Mouse (Mus musculus) adrenal gland, adult 18-20 months (tissue): ENCODE data around the gene Aldh8a1. TPM values are rescaled to one million over a fixed set of nuclear protein-coding genes. Genes with fewer than 3 reads are reported as not detected.
"Not testable (repeated sequence)": the region's sequence is repeated elsewhere in the genome, so short reads cannot be mapped to it uniquely, and the experiment has no call there.

ENCODE experiments used
- DNase-seq, 2 experiments: peaks; one replicate each; pipeline ENCODE4 v3.0.0; 2021 to 2022; ENCODE audit warnings: low spot score in 2 of 2
- total RNA-seq, 2 experiments: library from RNA; stranded (reverse); gene quantifications; 1 replicate in 1 of 2; 2 replicates in 1 of 2; pipeline ENCODE4 v1.2.3; 2021

Aldh8a1 gene
- total RNA-seq, 2 experiments from 2014 or later = 0.40 TPM; not detected in 1

DNA sequence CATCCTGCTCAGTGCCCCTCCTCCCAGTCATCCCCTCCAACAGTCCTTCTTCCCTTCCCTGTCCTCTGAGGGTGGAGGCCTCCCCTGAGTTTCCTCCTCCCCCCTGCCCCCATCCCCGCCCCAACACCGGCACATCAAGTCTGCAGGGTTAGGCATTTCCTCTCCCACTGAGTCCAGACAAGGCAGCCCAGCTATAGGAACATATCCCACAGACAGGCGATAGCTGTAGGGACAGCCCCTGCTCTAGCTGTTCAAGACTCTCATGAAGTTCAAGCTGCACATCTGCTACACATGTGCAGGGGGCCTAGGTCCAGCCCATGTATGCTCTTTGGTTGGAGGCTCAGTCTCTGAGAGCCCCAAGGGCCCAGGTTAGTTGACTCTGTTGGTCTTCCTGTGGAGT is 10.6 kb upstream of the Aldh8a1 start:
- DNase-seq = no peak

DNA sequence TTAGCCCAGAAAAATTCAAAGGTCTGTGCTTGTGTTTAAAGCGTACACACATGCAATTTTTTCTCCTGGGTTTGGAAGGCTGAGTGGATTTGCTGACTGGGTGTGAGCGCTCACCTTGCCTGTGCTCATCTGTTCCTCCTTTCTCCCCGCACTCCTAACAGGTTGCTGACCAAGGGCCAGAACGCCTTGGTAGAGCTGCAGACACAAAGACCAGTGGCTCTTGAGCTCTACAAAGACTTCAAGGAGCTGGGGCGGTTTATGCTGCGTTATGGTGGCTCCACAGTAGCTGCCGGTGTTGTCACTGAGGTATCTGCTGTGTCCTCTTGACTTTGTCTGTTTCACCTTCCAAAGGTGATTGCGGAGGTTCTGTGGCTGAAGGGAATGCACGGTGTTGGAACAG is 9.6 kb upstream of the Aldh8a1 start:
- DNase-seq = no peak

DNA sequence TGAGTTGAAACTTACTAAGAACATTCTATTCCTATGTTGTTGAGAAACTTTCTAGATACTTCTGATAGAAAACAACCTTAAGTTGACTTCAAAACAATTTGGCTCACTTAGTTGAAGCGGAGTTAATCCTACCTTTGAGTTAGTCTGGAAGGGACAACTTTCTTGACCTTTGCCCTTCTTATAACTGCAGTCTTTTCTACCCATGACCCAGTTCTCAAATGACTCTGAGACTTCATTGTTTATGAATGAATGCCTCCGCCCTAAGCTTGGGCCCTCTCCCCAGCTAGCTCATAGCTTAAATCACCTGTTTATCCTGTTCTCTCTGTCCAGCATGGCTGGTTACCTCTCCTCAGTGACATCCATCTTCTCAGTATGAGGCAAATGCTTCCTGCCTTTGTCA is 7.5 kb upstream of the Aldh8a1 start:
- DNase-seq = no peak

DNA sequence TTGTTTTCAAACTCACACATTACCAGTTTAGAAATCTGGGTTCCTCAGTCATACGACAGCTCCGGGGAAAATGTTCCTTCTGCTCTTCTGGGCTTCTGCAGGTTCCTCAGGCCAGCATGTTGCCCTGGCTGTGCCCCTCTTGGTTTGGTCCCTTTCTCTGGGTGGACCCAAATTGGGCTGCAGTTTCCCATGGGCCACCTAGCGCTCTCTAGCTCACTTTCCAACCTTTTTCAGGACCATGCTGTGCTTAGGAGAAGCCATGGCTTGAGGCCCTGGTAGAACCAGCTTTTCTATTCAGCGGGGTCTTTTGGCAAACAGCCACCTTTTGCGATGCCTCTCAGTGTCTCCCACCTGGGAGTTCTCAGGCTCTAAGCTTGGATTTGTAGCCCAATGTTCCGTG is 4.8 kb upstream of the Aldh8a1 start:
- no peak for DNase-seq

DNA sequence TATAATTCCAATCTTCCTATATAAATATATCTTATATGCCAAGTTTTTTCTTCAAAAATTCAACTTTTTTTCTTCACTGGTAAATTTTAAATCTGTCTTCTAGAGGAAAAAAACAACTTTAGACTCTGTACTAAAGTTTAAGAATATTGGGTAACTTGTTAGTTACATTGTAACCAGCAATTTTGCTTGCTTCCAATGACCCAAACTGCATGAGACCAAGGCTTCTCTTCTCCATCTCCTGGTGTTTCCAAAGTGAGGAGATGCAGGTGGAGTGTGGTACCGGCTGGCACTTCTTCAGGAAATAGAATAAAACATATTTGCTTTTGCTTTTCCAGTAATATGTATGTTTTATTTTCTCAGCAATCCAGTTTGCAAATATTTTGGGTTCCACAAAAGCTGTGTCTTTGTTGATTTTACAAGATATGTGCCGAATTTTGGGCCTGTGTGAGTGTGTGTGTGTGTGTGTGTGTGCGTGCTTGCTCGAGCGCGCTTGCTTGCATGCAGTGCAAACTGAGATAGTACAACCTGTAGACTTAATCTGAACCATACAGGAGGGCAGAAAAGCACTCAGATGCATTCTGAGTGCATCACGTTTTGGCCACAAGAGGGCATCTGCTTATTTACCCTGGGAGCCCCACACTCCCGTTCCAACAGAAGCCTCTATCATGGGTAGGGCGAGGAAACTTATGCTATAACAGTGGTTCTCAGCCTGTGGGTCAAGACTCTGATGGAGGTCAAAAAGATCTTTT is 1.3 kb downstream of the Aldh8a1 start:
- DNase-seq = no peak

DNA sequence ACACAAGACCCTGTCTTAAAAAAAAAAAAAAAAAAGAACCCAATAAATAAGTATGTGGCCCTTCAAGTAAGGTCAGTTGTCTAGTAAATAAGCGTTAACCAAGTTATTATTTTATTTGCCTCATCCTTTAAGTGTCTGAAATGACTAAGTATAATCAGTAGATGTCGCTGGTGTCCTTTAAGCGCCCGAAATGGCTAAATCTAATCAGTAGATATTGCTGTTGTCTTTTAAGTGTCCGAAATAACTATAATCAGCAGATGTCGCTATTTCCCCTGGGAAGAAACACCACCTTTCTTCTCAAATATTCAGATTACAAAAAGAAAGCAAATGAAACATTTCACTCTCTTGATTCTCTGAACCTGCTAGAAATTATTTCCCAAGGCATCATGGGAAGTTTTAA is 5.8 kb downstream of the Aldh8a1 start:
- DNase-seq = peak in 1 of 2 experiments; percentile 15

DNA sequence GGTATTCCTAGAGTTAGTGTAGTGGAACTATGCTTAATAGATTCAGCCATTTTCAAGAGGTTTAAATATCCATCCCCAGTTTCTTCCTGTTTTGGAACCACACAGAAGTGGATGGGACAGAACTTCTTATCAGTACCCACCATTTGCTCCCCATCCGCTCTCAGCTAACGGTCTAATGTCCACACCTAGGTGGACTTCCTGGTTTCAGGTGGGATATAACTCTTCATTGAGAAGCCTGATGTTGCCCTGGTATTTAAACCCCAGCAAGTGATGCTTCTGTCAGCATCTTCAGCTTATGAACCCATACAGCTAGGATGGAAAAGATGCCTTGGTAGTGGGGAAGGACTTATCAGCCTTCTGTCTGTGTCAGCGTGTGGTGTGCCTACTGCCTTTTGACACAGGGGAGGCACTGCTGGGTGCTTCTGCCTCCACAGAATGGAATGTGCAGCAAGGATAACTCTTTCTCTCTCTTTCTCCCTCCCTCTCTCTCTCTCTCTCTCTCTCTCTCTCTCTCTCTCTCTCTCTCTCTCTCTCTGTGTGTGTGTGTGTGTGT is 8.1 kb downstream of the Aldh8a1 start:
- DNase-seq = no peak

DNA sequence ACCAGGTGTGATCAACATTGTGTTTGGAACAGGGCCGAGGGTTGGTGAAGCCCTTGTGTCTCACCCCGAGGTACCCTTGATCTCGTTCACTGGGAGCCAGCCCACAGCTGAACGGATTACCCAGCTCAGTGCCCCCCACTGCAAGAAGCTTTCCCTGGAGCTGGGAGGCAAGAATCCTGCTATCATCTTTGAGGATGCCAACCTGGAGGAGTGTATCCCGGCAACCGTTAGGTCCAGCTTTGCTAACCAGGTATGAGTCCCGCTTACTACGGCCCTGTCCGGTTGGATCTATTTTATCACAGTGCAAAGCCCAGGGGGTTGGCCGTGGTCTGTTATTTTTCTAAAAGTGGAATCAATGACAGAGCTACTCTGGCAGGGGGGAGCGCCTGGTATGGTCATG is 12.0 kb downstream of the Aldh8a1 start:
- no peak for DNase-seq

DNA sequence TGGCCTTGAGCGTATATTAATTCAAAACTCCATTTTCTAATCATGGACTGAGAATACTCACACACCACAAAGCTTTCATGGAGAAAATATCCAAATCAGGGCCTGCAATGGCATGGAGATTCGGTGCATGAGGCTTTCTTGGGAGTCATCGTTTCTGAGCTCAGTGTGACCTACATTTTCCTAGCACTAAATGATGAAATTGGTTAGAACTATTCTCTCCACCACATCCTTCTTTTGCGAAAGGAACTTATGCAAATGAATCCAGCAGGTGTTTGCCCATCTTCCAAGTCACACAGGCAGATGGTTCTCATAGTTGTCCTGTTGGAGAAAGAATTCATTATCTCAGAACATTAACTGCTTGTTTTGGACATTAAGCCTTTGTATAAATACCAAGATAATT is 13.3 kb downstream of the Aldh8a1 start:
- no peak for DNase-seq

DNA sequence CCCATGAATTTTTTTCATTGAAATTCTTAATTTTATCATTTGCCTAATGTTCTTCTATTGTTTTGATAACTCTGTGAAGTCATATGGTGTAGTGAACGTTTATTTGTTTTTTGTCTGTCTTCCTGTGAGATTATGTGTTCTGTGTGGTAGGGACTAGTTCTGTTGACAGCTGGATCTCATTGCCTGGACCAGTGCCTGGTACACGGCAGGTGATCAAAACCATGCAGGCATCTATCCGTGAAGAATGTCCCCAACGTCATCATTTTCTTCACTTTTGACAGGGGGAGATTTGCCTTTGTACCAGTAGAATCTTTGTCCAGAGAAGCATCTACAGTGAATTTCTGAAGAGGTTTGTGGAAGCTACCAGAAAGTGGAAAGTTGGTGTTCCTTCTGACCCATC is 14.2 kb downstream of the Aldh8a1 start:
- no peak for DNase-seq

DNA sequence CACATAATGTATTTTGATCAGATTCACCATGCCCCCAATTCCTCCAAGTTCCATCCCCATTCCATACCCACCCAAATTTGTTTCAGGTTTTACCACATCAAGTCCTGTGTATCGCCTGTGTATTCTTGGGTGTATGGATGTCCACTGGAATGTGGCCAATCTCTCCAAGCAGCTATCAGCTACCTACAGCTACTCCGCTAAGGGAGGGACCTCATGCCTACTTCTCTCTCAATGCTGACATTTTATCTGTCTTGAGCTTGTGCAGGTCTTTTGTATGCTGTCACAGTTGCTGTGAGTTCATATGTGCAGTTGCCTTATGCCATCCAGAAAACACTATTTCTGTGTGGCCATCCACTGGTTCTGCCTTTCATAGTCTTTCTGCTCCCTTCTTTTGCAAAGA is 16.3 kb downstream of the Aldh8a1 start:
- DNase-seq = no peak

DNA sequence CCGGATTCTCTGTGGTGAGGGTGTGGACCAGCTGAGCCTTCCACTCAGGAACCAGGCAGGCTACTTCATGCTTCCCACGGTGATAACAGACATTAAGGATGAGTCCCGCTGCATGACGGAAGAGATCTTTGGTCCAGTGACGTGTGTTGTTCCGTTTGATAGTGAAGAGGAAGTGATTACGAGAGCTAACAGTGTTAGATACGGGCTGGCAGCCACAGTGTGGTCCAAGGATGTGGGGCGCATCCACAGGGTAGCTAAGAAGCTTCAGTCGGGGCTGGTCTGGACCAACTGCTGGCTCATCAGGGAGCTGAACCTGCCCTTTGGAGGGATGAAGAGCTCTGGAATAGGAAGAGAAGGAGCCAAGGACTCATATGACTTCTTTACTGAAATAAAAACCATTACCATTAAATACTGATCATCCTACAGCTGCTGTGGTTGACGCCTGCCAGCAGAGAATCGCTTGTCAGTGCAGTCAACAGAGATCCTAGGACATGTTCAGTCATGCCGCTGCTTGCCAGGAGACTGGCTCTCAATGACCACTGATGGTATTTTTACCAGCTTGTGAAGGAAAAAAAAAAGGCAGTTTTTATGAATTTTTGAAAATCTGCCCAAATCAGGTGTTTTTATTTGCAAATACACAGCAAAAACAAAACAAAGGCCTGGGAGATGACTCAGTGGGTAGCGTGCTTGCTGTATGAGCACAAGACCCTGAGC is 18.5 kb downstream of the Aldh8a1 start:
- DNase-seq = no peak

DNA sequence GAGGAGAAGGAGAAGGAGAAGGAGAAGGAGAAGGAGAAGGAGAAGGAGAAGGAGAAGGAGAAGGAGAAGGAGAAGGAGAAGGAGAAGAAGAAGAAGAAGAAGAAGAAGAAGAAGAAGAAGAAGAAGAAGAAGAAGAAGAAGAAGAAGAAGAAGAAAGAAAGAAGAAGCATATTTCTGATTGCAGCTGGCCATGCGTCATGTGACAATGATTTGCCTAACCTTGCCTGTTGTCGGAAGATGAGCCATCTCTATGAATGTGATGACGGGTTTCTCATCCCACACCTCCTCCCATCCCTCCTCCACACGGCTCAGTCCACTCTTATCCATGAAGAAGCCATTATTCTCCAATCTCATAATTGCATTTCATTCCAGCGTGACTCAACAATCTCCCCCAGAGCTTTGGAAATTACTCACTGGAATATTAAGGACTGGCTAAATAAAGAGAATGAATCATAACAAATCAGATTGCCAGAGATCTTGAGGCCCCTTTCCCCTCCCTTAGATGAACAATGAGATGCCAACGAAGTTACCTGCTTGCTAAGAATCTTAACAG is 21.9 kb downstream of the Aldh8a1 start:
- not testable (repeated sequence) for DNase-seq

DNA sequence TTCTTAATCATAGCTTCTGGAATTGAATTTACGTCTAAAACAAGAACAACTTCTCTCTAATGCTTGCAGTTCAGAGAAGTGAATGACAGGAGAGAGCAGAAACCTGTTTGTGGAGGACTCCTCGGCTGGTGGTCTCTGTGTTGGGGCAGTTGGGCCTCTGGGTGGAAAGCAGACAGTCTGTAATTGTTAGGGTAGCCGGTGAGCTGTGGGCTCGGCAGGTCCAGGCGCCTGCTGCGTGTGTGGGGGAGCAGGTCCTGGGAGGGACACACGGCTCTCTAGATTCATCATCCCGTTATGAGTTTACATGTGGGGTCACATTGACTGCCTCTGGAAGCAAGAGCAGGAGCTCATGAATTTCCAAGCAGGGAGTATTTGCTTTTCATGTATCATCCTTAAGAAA is 22.5 kb downstream of the Aldh8a1 start:
- DNase-seq = no peak

DNA sequence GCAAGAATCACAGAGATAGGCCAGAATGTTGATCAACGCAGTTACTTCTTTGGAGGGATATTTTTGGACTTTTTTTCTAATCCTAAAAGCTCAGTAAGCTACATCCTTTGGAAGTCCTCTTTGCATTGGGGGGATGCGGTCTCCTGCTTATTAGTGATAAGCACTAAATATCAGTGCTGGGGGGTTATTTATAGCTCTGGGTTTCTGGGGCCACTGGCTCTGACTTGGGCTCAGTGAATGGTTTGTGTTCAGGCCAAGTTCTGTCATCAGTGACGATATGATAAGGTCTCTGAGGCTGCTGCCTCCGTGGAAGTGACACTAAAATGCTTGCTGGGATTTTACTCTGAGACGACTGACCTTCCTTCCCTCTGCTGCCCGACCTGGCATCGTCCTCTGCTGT is 22.9 kb downstream of the Aldh8a1 start:
- DNase-seq = no peak

DNA sequence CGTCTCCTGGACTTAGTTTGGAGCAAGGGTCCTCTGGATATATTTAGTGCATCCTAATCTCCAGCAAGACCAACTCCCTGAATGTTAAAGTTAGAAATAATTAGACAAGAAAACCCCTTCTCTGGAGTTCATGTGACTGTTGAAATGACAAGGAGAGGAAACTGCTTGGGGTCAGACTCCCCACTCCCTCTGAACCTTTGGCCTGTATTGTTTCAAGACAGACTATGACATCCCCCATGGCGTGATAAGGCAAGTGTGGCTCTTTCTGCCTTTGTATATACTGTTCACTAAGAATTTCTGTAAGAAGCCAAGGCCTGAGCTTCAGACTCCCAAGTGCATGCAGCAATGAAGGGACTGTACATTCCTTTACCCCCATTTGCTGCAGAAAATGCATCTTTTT is 23.4 kb downstream of the Aldh8a1 start:
- DNase-seq = no peak

DNA sequence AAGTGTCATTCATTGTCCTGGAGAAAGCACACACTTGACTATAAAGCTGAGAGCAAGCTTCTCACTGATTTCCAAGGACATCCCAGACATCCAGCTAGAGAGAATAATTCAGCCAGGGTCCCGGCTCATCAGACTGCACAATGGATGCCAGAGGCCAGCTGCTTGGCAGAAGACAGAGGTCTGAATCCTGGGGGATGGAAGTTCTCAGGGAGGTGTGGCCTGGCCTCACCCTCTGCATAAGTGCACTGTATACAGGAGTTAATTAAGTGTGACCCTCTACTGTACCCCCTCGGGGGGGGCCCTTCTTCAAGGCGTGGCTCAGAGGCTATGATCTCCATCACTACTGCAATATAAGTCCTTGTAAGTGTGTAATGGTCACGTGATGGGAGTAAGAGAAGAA is 24.2 kb downstream of the Aldh8a1 start:
- DNase-seq = no peak

DNA sequence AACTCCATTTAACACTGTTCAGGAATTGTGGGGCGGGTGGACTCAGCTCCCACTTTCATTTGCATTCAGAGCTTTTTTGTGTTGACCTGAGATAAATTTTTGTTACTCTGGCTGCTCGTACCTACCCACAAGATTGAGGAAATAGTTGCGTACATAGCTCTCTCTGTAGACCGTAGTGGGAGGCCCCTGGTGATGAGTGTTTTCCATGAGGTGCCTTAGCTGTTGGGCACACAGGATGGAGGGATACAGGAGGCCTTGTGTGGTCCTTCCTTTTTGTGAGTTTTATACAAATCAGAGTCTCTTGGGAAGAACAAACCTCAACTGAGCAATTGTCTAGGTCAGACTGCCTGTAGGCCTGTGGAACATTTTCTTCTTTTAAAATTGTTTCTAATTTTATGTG is 27.7 kb downstream of the Aldh8a1 start:
- DNase-seq = no peak

DNA sequence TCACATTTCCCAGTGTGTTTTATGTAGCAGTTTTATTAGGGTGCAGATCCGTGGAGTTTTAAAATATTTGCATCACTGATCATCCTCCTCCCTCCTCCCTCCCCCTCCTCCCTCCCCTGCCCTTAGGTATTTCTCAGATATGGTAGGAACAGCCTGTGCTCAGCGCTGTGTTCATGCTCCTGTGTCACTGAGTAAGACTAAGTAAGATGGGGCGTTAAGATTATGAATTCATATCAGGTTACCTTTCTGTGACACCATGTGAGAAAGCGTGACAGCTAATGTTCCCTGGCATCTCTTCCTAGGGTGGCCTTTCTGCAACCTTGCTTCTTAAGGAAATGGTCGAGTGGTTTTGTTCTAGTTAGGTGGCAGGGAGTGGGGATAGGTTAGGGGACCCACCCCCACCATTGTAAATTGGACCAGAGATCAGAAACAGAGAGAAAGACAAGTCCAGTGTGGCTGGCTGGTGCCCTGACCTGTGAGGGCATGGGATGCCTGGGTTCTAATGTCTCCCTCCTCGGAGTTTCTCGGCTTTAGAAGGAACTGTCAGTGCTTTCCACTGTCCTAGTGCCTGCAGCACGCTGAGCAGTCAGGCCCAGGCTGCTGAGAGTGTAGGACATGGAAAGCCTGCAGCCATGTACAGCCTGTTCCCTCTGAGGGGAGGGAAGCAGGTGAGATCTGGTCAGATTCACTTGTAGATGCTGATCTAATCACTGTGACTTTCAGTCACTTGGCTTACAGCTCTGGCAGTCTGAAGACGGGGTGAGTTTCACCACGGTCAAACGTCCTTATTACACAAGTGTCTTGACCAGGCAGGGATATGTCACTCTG is 28.8 kb downstream of the Aldh8a1 start:
- no peak for DNase-seq

DNA sequence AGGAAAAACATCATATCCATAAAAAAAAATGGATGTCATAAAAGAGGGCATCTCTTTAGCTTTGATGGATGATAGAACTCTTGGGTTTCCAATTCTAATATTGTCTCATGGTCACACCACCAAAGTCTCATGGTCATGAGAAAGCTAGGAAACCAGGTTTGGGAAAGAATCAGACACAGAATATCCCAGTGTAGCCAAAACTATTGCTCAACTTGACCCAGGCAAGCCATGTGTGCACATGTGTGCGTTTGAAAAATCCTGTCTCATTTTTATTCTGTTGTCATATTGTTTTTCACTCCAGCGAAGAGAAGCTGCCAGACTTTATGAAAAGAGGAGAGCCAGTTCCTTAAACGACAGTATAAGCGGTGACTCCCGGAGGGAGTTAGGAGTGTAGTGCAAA is 33.6 kb downstream of the Aldh8a1 start:
- no peak for DNase-seq

DNA sequence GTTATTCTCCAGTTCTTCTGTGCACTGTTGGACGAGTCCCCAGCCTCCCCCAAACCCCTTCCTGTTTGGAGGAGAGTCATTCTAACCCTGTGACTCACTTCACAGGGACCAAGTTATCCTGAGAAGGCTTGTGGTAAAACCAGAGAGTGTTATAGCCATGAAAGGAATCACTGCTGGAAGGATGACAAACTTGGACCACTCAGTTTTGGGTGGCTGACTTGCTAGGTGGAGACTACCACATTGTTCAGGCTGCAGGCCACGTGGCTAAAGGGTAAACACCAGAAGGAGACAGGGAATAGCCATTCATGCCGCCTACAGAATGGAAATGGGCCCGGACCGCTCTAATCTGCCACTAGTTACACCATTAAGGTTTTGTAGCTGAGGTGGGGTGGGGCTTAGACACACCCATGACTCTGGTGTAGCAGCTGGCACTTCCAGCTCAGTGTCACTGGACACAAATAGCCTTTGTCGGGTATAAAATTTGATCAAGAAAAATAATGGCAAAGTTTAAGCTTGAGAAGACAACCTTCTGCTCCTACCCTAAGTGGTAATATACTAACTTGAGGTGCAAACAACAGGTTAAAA is 34.6 kb downstream of the Aldh8a1 start:
- DNase-seq = no peak
